Mouse (Mus musculus) megakaryocyte progenitor cell, adult 5-6 weeks (primary cell): Measurements from ENCODE around the gene Ddx39. TPM values are rescaled to one million over a fixed set of nuclear protein-coding genes. Genes with fewer than 3 reads are reported as not detected.

Source experiments
- ATAC-seq: replicated peaks from 2 replicates; pipeline ENCODE4 v1.8.0; 2016; ENCODE audit warnings: mild to moderate bottlenecking, moderate TSS enrichment, inconsistent platforms; ENCODE audit not compliant: poor library complexity
- total RNA-seq, 2 experiments: library from RNA; stranded (forward) in 1 of 2; stranded (reverse) in 1 of 2; fragments of 157-497, 149-512 nt in 1 of 2; fragments of 200-1000 nt in 1 of 2; gene quantifications; 2 replicates each; pipeline versions ENCODE4 v1.2.3 to v1.2.4; 2015 to 2017

Ddx39 gene
- total RNA-seq, 2 experiments from 2014 or later = 131 to 139 TPM

GRCm38 (mm10) chr8:83698661-83699453 lies 16.1 kb upstream of the Ddx39 start, which contains the start of gene Pkn1:
Gene Pkn1 (minus strand): TSS chr8:83699179.
- peak; percentile 44 for ATAC-seq

GRCm38 (mm10) chr8:83699566-83699965 lies 15.4 kb upstream of the Ddx39 start:
- ATAC-seq = no peak

GRCm38 (mm10) chr8:83700423-83701085 lies 14.4 kb upstream of the Ddx39 start:
- ATAC-seq = no peak

- no peak for ATAC-seq
These were observed 11.6 kb upstream of the Ddx39 start for GRCm38 (mm10) chr8:83703426-83703825.

- 0 out of 2 replicates have a peak, but pooled peaks have one; percentile 14 for ATAC-seq
These were observed 8.6 kb upstream of the Ddx39 start for GRCm38 (mm10) chr8:83706411-83706810.

- ATAC-seq = no peak
These were observed 7.4 kb upstream of the Ddx39 start for GRCm38 (mm10) chr8:83707554-83707953.

GRCm38 (mm10) chr8:83714676-83715030 lies 324 bp upstream of the Ddx39 start:
- ATAC-seq = no peak

- ATAC-seq = no peak
These were observed 794 bp downstream of the Ddx39 start for GRCm38 (mm10) chr8:83715771-83716170.

- no peak for ATAC-seq
These were observed 1.6 kb downstream of the Ddx39 start for GRCm38 (mm10) chr8:83716563-83716962.

- no peak for ATAC-seq
These were observed 4.1 kb downstream of the Ddx39 start for GRCm38 (mm10) chr8:83719048-83719447.

GRCm38 (mm10) chr8:83719693-83720092 lies 4.7 kb downstream of the Ddx39 start:
- ATAC-seq = no peak

- ATAC-seq = no peak
These were observed 6.5 kb downstream of the Ddx39 start for GRCm38 (mm10) chr8:83721405-83722025.

- no peak for ATAC-seq
These were observed 7.7 kb downstream of the Ddx39 start for GRCm38 (mm10) chr8:83722631-83723030.

GRCm38 (mm10) chr8:83723447-83724083 lies 8.6 kb downstream of the Ddx39 start:
- ATAC-seq = no peak

GRCm38 (mm10) chr8:83724697-83725482 lies 9.9 kb downstream of the Ddx39 start:
- peak; percentile 91 for ATAC-seq

- ATAC-seq = no peak
These were observed 10.6 kb downstream of the Ddx39 start for GRCm38 (mm10) chr8:83725521-83726102.

- ATAC-seq = peak; percentile 60
These were observed 14.2 kb downstream of the Ddx39 start for GRCm38 (mm10) chr8:83729009-83729807.

- ATAC-seq = no peak
These were observed 16.9 kb downstream of the Ddx39 start for GRCm38 (mm10) chr8:83731906-83732305.

- peak; percentile 53 for ATAC-seq
These were observed 17.9 kb downstream of the Ddx39 start for GRCm38 (mm10) chr8:83732919-83733318.
